Mouse (Mus musculus) megakaryocyte, embryonic 14.5 days (primary cell): ENCODE data around the gene Cox5b.

Experiments
- FLI1 ChIP-seq: IDR thresholded peaks from 2 replicates; pipeline ENCODE4 v1.6.1; 2012; ENCODE audit warnings: low read length, inconsistent platforms, mixed read lengths
- GATA1 ChIP-seq: IDR thresholded peaks from 3 replicates; pipeline ENCODE4 v1.6.1; 2012; ENCODE audit warnings: mixed read lengths, low read length, inconsistent platforms, borderline replicate concordance

DNA sequence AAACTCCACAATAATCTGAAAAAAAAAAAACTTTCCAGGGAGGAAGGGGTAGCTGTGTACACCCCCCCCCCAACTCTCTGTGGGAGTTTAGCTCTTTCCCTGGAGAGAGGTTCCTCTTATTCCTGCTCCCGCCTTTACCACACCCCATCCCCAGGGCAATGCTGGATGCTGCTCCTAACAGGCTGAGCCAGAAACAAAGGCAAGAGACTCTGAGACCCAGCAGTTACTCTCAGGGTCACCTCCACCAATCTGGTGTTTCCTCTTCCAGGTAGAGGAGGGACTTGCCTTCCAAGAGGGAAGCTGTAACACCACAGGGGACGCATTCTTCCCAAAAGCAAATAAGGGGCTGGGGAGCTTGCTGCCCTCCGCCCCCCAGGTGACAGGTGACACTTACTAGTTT is 16.5 kb downstream of the Cox5b start:
- no peak for TF ChIP-seq GATA1
- no peak for TF ChIP-seq FLI1
